11 mouse cellular contexts compared by ENCODE assay signal in genomic region chr13:113870403-113870802, GRCm38 (mm10).
DNase-seq lines count a peak whose midpoint lies in the region; ATAC-seq lines count a peak whose summit lies in the region.
"Had no signal": no experiment of that assay in that cellular context is flagged by ENCODE, and none has a peak within 500 bp of the region (broad histone marks: within the 10 kb centered on the region; RNA-seq: fewer than 3 reads in every experiment).

No protein-coding gene starts in this region.

- WGBS in midbrain, embryonic 10.5 days = 85% methylated on average over 15 of the region's 15 CpGs
- WGBS in midbrain, embryonic 15.5 days = 89% methylated on average over 15 of the region's 15 CpGs
- 63% methylated on average over 15 of the region's 15 CpGs for WGBS in heart, embryonic 16.5 days

- H3K9ac ChIP-seq in midbrain, embryonic 15.5 days = no peak overlapping the region
- H3K9ac ChIP-seq in heart, embryonic 16.5 days (ENCODE audit: low read length) = no peak overlapping the region

- no peak for ATAC-seq in midbrain, embryonic 15.5 days (replicated peaks)
- no peak for ATAC-seq in heart, embryonic 16.5 days (replicated peaks; ENCODE audit: extremely low read depth, insufficient read depth, low FRiP score)
- ATAC-seq in megakaryocyte, adult 5-6 weeks (ENCODE audit: poor library complexity, severe bottlenecking) = peak; percentile 80
- ATAC-seq: midbrain, embryonic 16.5 days had no signal

- H3K4me2 ChIP-seq in midbrain, embryonic 15.5 days = no peak overlapping the region
- peak overlapping the region; percentile 13; the same call in 1 of the 2 replicates for H3K4me2 ChIP-seq in heart, embryonic 16.5 days (ENCODE audit: low read depth, low read length)

- peaks cover 13% of the 10 kb centered on the region for H3K4me1 ChIP-seq in midbrain, embryonic 10.5 days
- H3K4me1 ChIP-seq in midbrain, embryonic 15.5 days = no peaks in the 10 kb centered on the region
- peaks cover 19% of the 10 kb centered on the region for H3K4me1 ChIP-seq in heart, embryonic 16.5 days (ENCODE audit: control insufficient read depth, insufficient read depth, low read length)

- intact Hi-C loops in left cerebral cortex, postnatal 14 days (cut with DNase I) = no loop called here

- H3K27ac ChIP-seq in midbrain, embryonic 10.5 days (replicated peaks) = 0 out of 2 replicates have a peak overlapping the region, but pooled peaks have one; percentile 42
- no peak overlapping the region for H3K27ac ChIP-seq in midbrain, embryonic 15.5 days
- no peak overlapping the region for H3K27ac ChIP-seq in heart, embryonic 16.5 days (ENCODE audit: low read length)

- no peak for DNase-seq in midbrain, embryonic 10.5 days (ENCODE audit: low spot score)
- peak; percentile 43 to 61 for DNase-seq in thymus, postnatal 36 days
- no peak for DNase-seq in left cerebral cortex, postnatal 14 days (ENCODE audit: low spot score in 2 of 2)
- no peak for DNase-seq in adrenal gland, postnatal 10 days
- DNase-seq in frontal cortex, postnatal 10 days (ENCODE audit: low spot score in 2 of 2) = no peak
- DNase-seq: cerebellum, adult 9-11 months; right cerebral cortex, postnatal 4 days had no signal

- H3K27me3 ChIP-seq in midbrain, embryonic 10.5 days (ENCODE audit: low read depth, poor library complexity, severe bottlenecking) = no peaks in the 10 kb centered on the region
- no peaks in the 10 kb centered on the region for H3K27me3 ChIP-seq in midbrain, embryonic 15.5 days (replicated peaks)
- no peaks in the 10 kb centered on the region for H3K27me3 ChIP-seq in heart, embryonic 16.5 days (ENCODE audit: control insufficient read depth, insufficient read depth, low read length)

- H3K36me3 ChIP-seq in midbrain, embryonic 10.5 days = no peaks in the 10 kb centered on the region
- H3K36me3 ChIP-seq in midbrain, embryonic 15.5 days (replicated peaks) = no peaks in the 10 kb centered on the region
- H3K36me3 ChIP-seq in heart, embryonic 16.5 days (ENCODE audit: control insufficient read depth, insufficient read depth) = no peaks in the 10 kb centered on the region

- H3K9me3 ChIP-seq in midbrain, embryonic 10.5 days (replicated peaks) = no peaks in the 10 kb centered on the region; the same call in 1 of the 2 replicates
- H3K9me3 ChIP-seq in midbrain, embryonic 15.5 days = no peaks in the 10 kb centered on the region
- H3K9me3 ChIP-seq in heart, embryonic 16.5 days (replicated peaks; ENCODE audit: control insufficient read depth, low read length) = no peaks in the 10 kb centered on the region

- H3K4me3 ChIP-seq in midbrain, embryonic 10.5 days = no peak overlapping the region
- H3K4me3 ChIP-seq in midbrain, embryonic 15.5 days = no peak overlapping the region
- 0 out of 2 replicates have a peak overlapping the region, but pooled peaks have one; percentile 4 for H3K4me3 ChIP-seq in heart, embryonic 16.5 days (ENCODE audit: low read length)

Comparison
In these comparisons a context has a peak if more than half of its experiments do, and no peak if none do; other contexts are left out.
1. DNase-seq: peak in thymus, postnatal 36 days (2 of 2); none in midbrain, embryonic 10.5 days (single experiment), left cerebral cortex, postnatal 14 days (0 of 2), adrenal gland, postnatal 10 days (single experiment) and frontal cortex, postnatal 10 days (0 of 2).